Mouse (Mus musculus) T-cell, adult 66 days (primary cell): ENCODE results near the gene Olfr1184. TPM values are rescaled to one million over a fixed set of nuclear protein-coding genes. Genes with fewer than 3 reads are reported as not detected.

Source experiments
- total RNA-seq, 2 experiments: library from RNA; stranded (reverse); gene quantifications; 3 replicates in 1 of 2; 4 replicates in 1 of 2; pipeline ENCODE4 v1.2.4; 2023

The Olfr1184 gene
- total RNA-seq = not detected

GRCm38 (mm10) chr2:88483298-88483697 is at the start of gene Olfr1184:
Gene Olfr1184, plus strand, starts transcription at chr2:88483598.

DNA sequence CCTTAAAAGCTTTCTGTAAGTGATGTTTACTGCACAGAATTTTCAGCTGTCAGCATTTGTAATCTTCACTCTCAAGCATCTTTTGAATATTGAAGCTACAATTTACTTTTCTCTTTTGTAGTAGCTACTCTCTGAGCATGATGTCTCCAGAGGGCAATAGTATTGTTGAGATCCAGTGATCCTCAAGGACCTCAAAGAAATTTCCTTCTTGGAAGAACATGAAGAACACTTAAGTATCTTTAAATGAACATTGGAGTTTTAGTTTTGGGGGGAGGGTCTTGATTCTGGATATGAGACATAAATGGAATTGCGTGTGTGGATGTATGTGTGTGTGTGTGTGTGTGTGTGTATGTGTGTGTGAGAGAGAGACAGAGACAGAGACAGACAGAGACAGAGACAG is 34.4 kb upstream of the Olfr1184 start, which contains the start of gene Gm13757:
Gm13757 (minus strand) TSS at position 101 of the 400 bp plus-strand sequence.

GRCm38 (mm10) chr2:88454567-88454966 is 28.8 kb upstream of the Olfr1184 start, which contains the start of gene Olfr1183:
Gene Olfr1183, plus strand, starts transcription at chr2:88454867.

GRCm38 (mm10) chr2:88493020-88493419 is 9.6 kb downstream of the Olfr1184 start, which contains the start of gene Olfr1185-ps1:
Gene Olfr1185-ps1, plus strand, starts transcription at chr2:88493320.

GRCm38 (mm10) chr2:88518251-88518650 is 34.9 kb downstream of the Olfr1184 start, which contains the start of gene Olfr1186:
Gene Olfr1186, plus strand, starts transcription at chr2:88518551.

Other genes starting within 250 kb of the Olfr1184 start
- gene Olfr1173, start 203.7 kb upstream of the Olfr1184 start, total RNA-seq = not detected
- not detected for gene Olfr1174-ps, start 168.5 kb upstream of the Olfr1184 start, total RNA-seq
- gene Olfr1175-ps, start 156.4 kb upstream of the Olfr1184 start, total RNA-seq = not detected
- gene Olfr1176, start 146.9 kb upstream of the Olfr1184 start, total RNA-seq = not detected
- not detected for gene Olfr1177-ps, start 137.1 kb upstream of the Olfr1184 start, total RNA-seq
- gene Olfr1178, start 96.5 kb upstream of the Olfr1184 start, total RNA-seq = not detected
- gene Olfr1179, start 77.1 kb upstream of the Olfr1184 start, total RNA-seq = not detected
- not detected for gene Olfr1180, start 64.4 kb upstream of the Olfr1184 start, total RNA-seq
- not detected for gene Olfr1181, start 57.4 kb upstream of the Olfr1184 start, total RNA-seq
- not detected for gene Gm13757, start 34.5 kb upstream of the Olfr1184 start, total RNA-seq
- gene Olfr1183, start 28.7 kb upstream of the Olfr1184 start, total RNA-seq = not detected
- gene Olfr1185-ps1, start 9.7 kb downstream of the Olfr1184 start, total RNA-seq = not detected
- not detected for gene Olfr1186, start 35.0 kb downstream of the Olfr1184 start, total RNA-seq
- not detected for gene Olfr1188, start 73.3 kb downstream of the Olfr1184 start, total RNA-seq
- not detected for gene Olfr1189, start 102.9 kb downstream of the Olfr1184 start, total RNA-seq
- gene Olfr1191-ps1, start 156.9 kb downstream of the Olfr1184 start, total RNA-seq = under 1 TPM in 1 of 2 experiments, not detected in 1; 0.17 TPM
- gene Olfr1192-ps1, start 164.9 kb downstream of the Olfr1184 start, total RNA-seq = not detected
- gene Olfr1193, start 192.0 kb downstream of the Olfr1184 start, total RNA-seq = not detected
- not detected for gene Olfr1195, start 205.6 kb downstream of the Olfr1184 start, total RNA-seq
- gene Olfr1196, start 221.0 kb downstream of the Olfr1184 start, total RNA-seq = not detected
- gene Olfr1197, start 248.8 kb downstream of the Olfr1184 start, total RNA-seq = not detected